Mouse (Mus musculus) MEL (cell line): Measurements from ENCODE around the gene Matn4. TPM values are rescaled to one million over a fixed set of nuclear protein-coding genes. Genes with fewer than 3 reads are reported as not detected.

Source experiments
- DNase-seq: peaks from one replicate; pipeline ENCODE4 v3.0.0; 2011; ENCODE audit warnings: low read depth, low spot score
- H3K27ac ChIP-seq: 2 replicates; pipeline ENCODE4 v1.5.1; 2012; ENCODE audit warnings: low read depth, mild to moderate bottlenecking, control low read depth, low read length, moderate library complexity; ENCODE audit not compliant: control insufficient read depth
- H3K27me3 ChIP-seq, 2 experiments: fragments of 150-350 bp in 1 of 2; sonication (generic) in 1 of 2; 2 replicates each; pipeline ENCODE4 v1.6.1; 2012; ENCODE audit warnings: low read length in 2 of 2, mild to moderate bottlenecking in 2 of 2, improper control_type of control experiment in 1 of 2, moderate library complexity in 1 of 2; ENCODE audit not compliant: insufficient read depth in 2 of 2, control insufficient read depth in 1 of 2
- H3K36me3 ChIP-seq, 2 experiments: 2 replicates each; pipeline ENCODE4 v1.6.1; 2012 to 2014; ENCODE audit warnings: low read length in 2 of 2, improper control_type of control experiment in 1 of 2, inconsistent platforms in 1 of 2, mild to moderate bottlenecking in 1 of 2; ENCODE audit not compliant: insufficient read depth in 2 of 2, control insufficient read depth in 1 of 2
- H3K4me1 ChIP-seq, 2 experiments: fragments of 150-350 bp in 1 of 2; sonication (generic) in 1 of 2; 2 replicates each; pipeline ENCODE4 v1.6.1; 2012; ENCODE audit warnings: low read length in 2 of 2, improper control_type of control experiment in 1 of 2, mild to moderate bottlenecking in 1 of 2; ENCODE audit not compliant: insufficient read depth in 2 of 2, control insufficient read depth in 1 of 2
- H3K4me3 ChIP-seq, 2 experiments: fragments of 150-350 bp in 1 of 2; sonication (generic) in 1 of 2; 2 replicates each; pipeline ENCODE4 v1.5.1; 2012; ENCODE audit warnings: low read depth in 2 of 2, low read length in 2 of 2, mild to moderate bottlenecking in 2 of 2, moderate library complexity in 2 of 2, control low read depth in 1 of 2, improper control_type of control experiment in 1 of 2; ENCODE audit not compliant: control insufficient read depth in 1 of 2, insufficient read depth in 1 of 2
- H3K79me2 ChIP-seq: 2 replicates; pipeline ENCODE4 v1.6.1; 2012; ENCODE audit warnings: mild to moderate bottlenecking, low read length, moderate library complexity; ENCODE audit not compliant: control insufficient read depth, poor library complexity, insufficient read depth
- H3K9ac ChIP-seq: 2 replicates; pipeline ENCODE4 v1.6.1; 2012; ENCODE audit warnings: low read depth, mild to moderate bottlenecking, control low read depth, low read length, moderate library complexity; ENCODE audit not compliant: control insufficient read depth, poor library complexity, severe bottlenecking
- H3K9me3 ChIP-seq: fragments of 150-350 bp; sonication (generic); replicated peaks from 2 replicates; pipeline ENCODE4 v1.6.1; 2012; ENCODE audit warnings: mild to moderate bottlenecking, low read length, improper control_type of control experiment, moderate library complexity; ENCODE audit not compliant: insufficient read depth
- BHLHE40 ChIP-seq: IDR thresholded peaks from 2 replicates; pipeline ENCODE4 v1.6.1; 2012; ENCODE audit warnings: low read depth, mild to moderate bottlenecking, inconsistent platforms, low read length, improper control_type of control experiment, borderline replicate concordance
- CHD2 ChIP-seq: IDR thresholded peaks from 2 replicates; pipeline ENCODE4 v1.6.1; 2011; ENCODE audit warnings: low read length, improper control_type of control experiment
- CTCF ChIP-seq, 3 experiments: IDR thresholded peaks in 2 of 3; conservative IDR thresholded peaks in 1 of 3; 2 replicates each; pipeline ENCODE4 v1.5.1; 2011 to 2012; ENCODE audit warnings: low read length in 3 of 3, low read depth in 2 of 3, mild to moderate bottlenecking in 2 of 3, improper control_type of control experiment in 1 of 3, inconsistent platforms in 1 of 3, mixed read lengths in 1 of 3, moderate library complexity in 1 of 3; ENCODE audit not compliant: control insufficient read depth in 1 of 3, insufficient read depth in 1 of 3, poor library complexity in 1 of 3, severe bottlenecking in 1 of 3
- ELF1 ChIP-seq: IDR thresholded peaks from 2 replicates; pipeline ENCODE4 v1.6.1; 2014; ENCODE audit warnings: low read depth, mild to moderate bottlenecking, inconsistent platforms, low read length, improper control_type of control experiment, moderate library complexity
- GABPA ChIP-seq: IDR thresholded peaks from 2 replicates; pipeline ENCODE4 v1.6.1; 2012; ENCODE audit warnings: low read depth, mild to moderate bottlenecking, inconsistent platforms, low read length, improper control_type of control experiment, moderate library complexity
- GATA1 ChIP-seq: IDR thresholded peaks from 2 replicates; pipeline ENCODE4 v1.6.1; 2011; ENCODE audit warnings: low read depth, low read length, improper control_type of control experiment
- KAT2A ChIP-seq: conservative IDR thresholded peaks from 2 replicates; pipeline ENCODE4 v1.6.1; 2012; ENCODE audit warnings: low read depth, low read length, improper control_type of control experiment, inconsistent platforms
- MAFK ChIP-seq: IDR thresholded peaks from 2 replicates; pipeline ENCODE4 v1.6.1; 2011; ENCODE audit warnings: low read depth, mild to moderate bottlenecking, low read length, improper control_type of control experiment, borderline replicate concordance
- MAZ ChIP-seq: IDR thresholded peaks from 2 replicates; pipeline ENCODE4 v1.6.1; 2012; ENCODE audit warnings: low read depth, mild to moderate bottlenecking, inconsistent platforms, low read length, improper control_type of control experiment
- MEF2A ChIP-seq: IDR thresholded peaks from 2 replicates; pipeline ENCODE4 v1.6.1; 2014; ENCODE audit warnings: low read depth, mild to moderate bottlenecking, inconsistent platforms, low read length, improper control_type of control experiment; ENCODE audit not compliant: poor library complexity, insufficient replicate concordance, severe bottlenecking; ENCODE audit errors: extremely low read depth
- MYB ChIP-seq: IDR thresholded peaks from 2 replicates; pipeline ENCODE4 v1.6.1; 2011; ENCODE audit warnings: mild to moderate bottlenecking, low read depth, low read length, improper control_type of control experiment
- NELFE ChIP-seq: IDR thresholded peaks from 2 replicates; pipeline ENCODE4 v1.6.1; 2011; ENCODE audit warnings: low read depth, low read length, improper control_type of control experiment
- NRF1 ChIP-seq: IDR thresholded peaks from 2 replicates; pipeline ENCODE4 v1.6.1; 2014; ENCODE audit warnings: low read depth, mild to moderate bottlenecking, inconsistent platforms, low read length, improper control_type of control experiment, moderate library complexity; ENCODE audit not compliant: poor library complexity, insufficient read depth, severe bottlenecking
- POLR2A ChIP-seq, 2 experiments: IDR thresholded peaks; 2 replicates each; pipeline ENCODE4 v1.6.1; 2011 to 2012; ENCODE audit warnings: low read length in 2 of 2, mild to moderate bottlenecking in 2 of 2, control low read depth in 1 of 2, improper control_type of control experiment in 1 of 2, low read depth in 1 of 2, moderate library complexity in 1 of 2; ENCODE audit not compliant: control insufficient read depth in 1 of 2, insufficient read depth in 1 of 2, poor library complexity in 1 of 2
- POLR2AphosphoS5 ChIP-seq: IDR thresholded peaks from 2 replicates; pipeline ENCODE4 v1.6.1; 2012; ENCODE audit warnings: low read depth, borderline replicate concordance, mild to moderate bottlenecking, inconsistent platforms, low read length, moderate library complexity, mixed read lengths
- RCOR1 ChIP-seq: IDR thresholded peaks from 2 replicates; pipeline ENCODE4 v1.6.1; 2012; ENCODE audit warnings: low read depth, mild to moderate bottlenecking, inconsistent platforms, low read length, improper control_type of control experiment
- SIN3A ChIP-seq: IDR thresholded peaks from 2 replicates; pipeline ENCODE4 v1.6.1; 2012; ENCODE audit warnings: low read length, improper control_type of control experiment, inconsistent platforms
- TBP ChIP-seq: IDR thresholded peaks from 2 replicates; pipeline ENCODE4 v1.8.0; 2011; ENCODE audit warnings: low read depth, low read length, improper control_type of control experiment
- TCF12 ChIP-seq: IDR thresholded peaks from 2 replicates; pipeline ENCODE4 v1.6.1; 2014; ENCODE audit warnings: low read depth, mild to moderate bottlenecking, inconsistent platforms, low read length, improper control_type of control experiment, moderate library complexity
- UBTF ChIP-seq: IDR thresholded peaks from 2 replicates; pipeline ENCODE4 v1.6.1; 2012; ENCODE audit warnings: low read depth, mild to moderate bottlenecking, inconsistent platforms, low read length, improper control_type of control experiment, moderate library complexity, borderline replicate concordance; ENCODE audit not compliant: insufficient read depth
- USF2 ChIP-seq, 2 experiments: IDR thresholded peaks; 2 replicates each; pipeline ENCODE4 v1.6.1; 2011 to 2012; ENCODE audit warnings: improper control_type of control experiment in 2 of 2, low read length in 2 of 2, borderline replicate concordance in 1 of 2, inconsistent platforms in 1 of 2, low read depth in 1 of 2, mild to moderate bottlenecking in 1 of 2; ENCODE audit not compliant: insufficient read depth in 1 of 2
- ZMIZ1 ChIP-seq: IDR thresholded peaks from 2 replicates; pipeline ENCODE4 v1.6.1; 2012; ENCODE audit warnings: low read depth, mild to moderate bottlenecking, inconsistent platforms, low read length, improper control_type of control experiment, moderate library complexity
- ZNF384 ChIP-seq: IDR thresholded peaks from 2 replicates; pipeline ENCODE4 v1.6.1; 2012; ENCODE audit warnings: low read depth, mild to moderate bottlenecking, inconsistent platforms, low read length, improper control_type of control experiment
- polyA plus RNA-seq, 2 experiments: library from polyadenylated mRNA; stranded (reverse) in 1 of 2; unstranded in 1 of 2; fragments of >175 nt in 1 of 2; fragments of >200 nt in 1 of 2; gene quantifications; 2 replicates each; pipeline versions ENCODE4 v1.2.1 to v1.2.4; 2012; ENCODE audit warnings: low replicate concordance in 2 of 2, low read depth in 1 of 2; ENCODE audit not compliant: insufficient read length in 2 of 2, insufficient read depth in 1 of 2, missing spikeins in 1 of 2
- total RNA-seq: library from RNA; depleted of rRNA; stranded (reverse); fragments of 300-350 nt; gene quantifications from 2 replicates; pipeline ENCODE4 v1.2.3, GENCODE M21; 2012

Gene Matn4
- total and polyA plus RNA-seq, 3 experiments = not detected

DNA sequence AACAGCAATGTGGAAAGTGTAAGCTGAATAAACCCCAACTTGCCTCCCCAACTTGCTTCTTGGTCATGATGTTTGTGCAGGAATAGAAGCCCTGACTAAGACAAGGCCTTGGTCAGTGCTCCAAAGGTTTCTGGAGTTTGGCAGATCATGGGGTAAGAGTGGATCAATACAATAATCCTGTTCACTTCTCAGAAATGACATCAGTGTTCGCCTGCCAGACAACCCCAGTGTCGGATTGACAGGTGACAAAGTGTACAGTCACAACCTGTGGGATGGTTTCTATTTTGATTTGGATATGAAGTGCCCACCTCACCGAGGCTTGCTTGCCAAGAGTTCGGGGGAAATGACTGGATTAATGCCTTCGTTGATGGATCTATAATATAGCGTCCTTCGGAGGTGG is 16.3 kb upstream of the Matn4 start:
- H3K36me3 ChIP-seq = no peaks in the 10 kb centered on the region
- no peaks in the 10 kb centered on the region for H3K9me3 ChIP-seq
- no peak for DNase-seq
- TF ChIP-seq POLR2AphosphoS5 = no peak
- TF ChIP-seq KAT2A = no peak
- TF ChIP-seq MAFK = no peak
- no peak for TF ChIP-seq POLR2A (IDR thresholded peaks at IDR 0.05; ENCODE audit: control insufficient read depth in 1 of 2, insufficient read depth in 1 of 2, low read depth in 1 of 2, low read length in 2 of 2, poor library complexity in 1 of 2)
- no peak for TF ChIP-seq ZMIZ1
- TF ChIP-seq MEF2A = no peak
- no peak for TF ChIP-seq MYB
- no peak for TF ChIP-seq GATA1
- no peak for TF ChIP-seq CHD2
- TF ChIP-seq RCOR1 = no peak
- TF ChIP-seq ZNF384 = no peak
- no peak for TF ChIP-seq GABPA
- TF ChIP-seq BHLHE40 = no peak
- TF ChIP-seq CTCF (IDR thresholded peaks at IDR 0.05 in 2 of 3, conservative IDR thresholded peaks at IDR 0.05 in 1 of 3; ENCODE audit: control insufficient read depth in 1 of 3, insufficient read depth in 1 of 3, low read depth in 2 of 3, low read length in 3 of 3, poor library complexity in 1 of 3, severe bottlenecking in 1 of 3) = no peak
- TF ChIP-seq ELF1 = no peak
- no peak for TF ChIP-seq UBTF
- TF ChIP-seq SIN3A = no peak
- no peaks in the 10 kb centered on the region for H3K4me1 ChIP-seq
- no peaks in the 10 kb centered on the region for H3K79me2 ChIP-seq
- no peak overlapping the region for H3K4me3 ChIP-seq
- H3K27ac ChIP-seq = no peak overlapping the region
- H3K9ac ChIP-seq = no peak overlapping the region
- peaks cover 0 to 1% of the 10 kb centered on the region in 2 experiments; a peak in 3 of 4 replicates for H3K27me3 ChIP-seq

DNA sequence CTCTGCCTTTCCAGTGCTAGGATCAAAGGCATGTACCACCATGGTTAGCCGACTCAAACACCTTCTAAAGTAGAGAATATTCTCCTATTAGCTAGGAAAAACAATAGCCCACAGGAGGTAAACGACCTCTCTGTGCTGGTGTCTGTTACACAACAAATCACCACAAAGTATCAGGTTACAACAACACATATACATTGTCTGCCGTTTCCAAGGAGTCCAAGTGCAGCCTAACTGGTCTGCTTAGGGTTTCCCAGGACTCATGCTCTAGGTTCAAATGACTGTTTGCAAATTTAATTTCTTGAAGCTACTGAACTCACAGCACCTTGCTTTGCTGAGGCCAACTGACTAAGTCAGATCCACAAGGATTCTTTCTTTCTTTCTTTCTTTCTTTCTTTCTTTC is 14.5 kb upstream of the Matn4 start:
- H3K4me1 ChIP-seq = no peaks in the 10 kb centered on the region
- no peak for DNase-seq
- no peak overlapping the region for H3K27ac ChIP-seq
- H3K36me3 ChIP-seq = no peaks in the 10 kb centered on the region
- no peak for TF ChIP-seq POLR2A (IDR thresholded peaks at IDR 0.05; ENCODE audit: control insufficient read depth in 1 of 2, insufficient read depth in 1 of 2, low read depth in 1 of 2, low read length in 2 of 2, poor library complexity in 1 of 2)
- no peak for TF ChIP-seq MAFK
- TF ChIP-seq USF2 (IDR thresholded peaks at IDR 0.05; ENCODE audit: borderline replicate concordance in 1 of 2, insufficient read depth in 1 of 2, low read depth in 1 of 2, low read length in 2 of 2) = no peak
- no peak for TF ChIP-seq TCF12
- no peak for TF ChIP-seq NRF1
- TF ChIP-seq TBP = no peak
- no peak for TF ChIP-seq CTCF (IDR thresholded peaks at IDR 0.05 in 2 of 3, conservative IDR thresholded peaks at IDR 0.05 in 1 of 3; ENCODE audit: control insufficient read depth in 1 of 3, insufficient read depth in 1 of 3, low read depth in 2 of 3, low read length in 3 of 3, poor library complexity in 1 of 3, severe bottlenecking in 1 of 3)
- TF ChIP-seq ELF1 = no peak
- no peak for TF ChIP-seq GABPA
- TF ChIP-seq POLR2AphosphoS5 = no peak
- no peak for TF ChIP-seq NELFE
- TF ChIP-seq ZNF384 = no peak
- TF ChIP-seq MAZ = no peak
- TF ChIP-seq, all 39 proteins: peak for 0
- Histone ChIP-seq H3K9ac (no peak overlapping the region), H3K4me3 (no peak overlapping the region), H3K9me3 (no peaks in the 10 kb centered on the region), H3K79me2 (no peaks in the 10 kb centered on the region), H3K27me3 (no peaks in the 10 kb centered on the region; a peak in 1 of 4 replicates)
